Mouse (Mus musculus) C2C12 (cell line): ENCODE results near the gene Pam.

Source experiments
- CTCF ChIP-seq: IDR thresholded peaks from one replicate; pipeline ENCODE4 v1.5.1; 2011; ENCODE audit not compliant: control insufficient read depth, insufficient read depth, insufficient read length
- MAX ChIP-seq: IDR thresholded peaks from one replicate; pipeline ENCODE4 v1.6.1; 2011; ENCODE audit warnings: mild to moderate bottlenecking, control low read depth
- MYOD1 ChIP-seq: IDR thresholded peaks from one replicate; pipeline ENCODE4 v1.6.1; 2011; ENCODE audit warnings: low read depth; ENCODE audit not compliant: control insufficient read depth, insufficient read length
- MYOG ChIP-seq: IDR thresholded peaks from one replicate; pipeline ENCODE4 v1.6.1; 2011; ENCODE audit not compliant: control insufficient read depth, insufficient read length; ENCODE audit errors: extremely low read depth
- USF1 ChIP-seq: IDR thresholded peaks from one replicate; pipeline ENCODE4 v1.6.1; 2011; ENCODE audit warnings: low read depth, mild to moderate bottlenecking, control low read depth, moderate library complexity

- TF ChIP-seq MYOG = no peak
- no peak for TF ChIP-seq CTCF
- TF ChIP-seq USF1 = no peak
- TF ChIP-seq MAX = no peak
- TF ChIP-seq MYOD1 = no peak
Measured at GRCm38 (mm10) chr1:98056277-98056676, 39.2 kb downstream of the Pam start.
